Mouse (Mus musculus): ENCODE results near the gene Yars2.
A peak's percentile ranks its signal among the peaks of the same experiment; 100 is the strongest.
"Not testable (repeated sequence)": the region's sequence is repeated elsewhere in the genome, so short reads cannot be mapped to it uniquely, and the experiment has no call there.

Yars2 gene

GRCm38 (mm10) chr16:16302369-16303137 is at the start of gene Yars2:
Yars2 (plus strand) TSS chr16:16302965.
- peak; percentile 89 for DNase-seq (ENCODE audit: low read depth, low spot score)

GRCm38 (mm10) chr16:16253326-16254074 is 49.3 kb upstream of the Yars2 start:
- DNase-seq (ENCODE audit: low read depth, low spot score): no peak

- no peak for DNase-seq (ENCODE audit: low read depth, low spot score)
Measured at GRCm38 (mm10) chr16:16255217-16255616, 47.5 kb upstream of the Yars2 start.

GRCm38 (mm10) chr16:16255874-16256273 is 46.9 kb upstream of the Yars2 start:
- DNase-seq (ENCODE audit: low read depth, low spot score): no peak

- no peak for DNase-seq (ENCODE audit: low read depth, low spot score)
Measured at GRCm38 (mm10) chr16:16256672-16257071, 46.1 kb upstream of the Yars2 start.

- no peak for DNase-seq (ENCODE audit: low read depth, low spot score)
Measured at GRCm38 (mm10) chr16:16260882-16261281, 41.9 kb upstream of the Yars2 start.

- no peak for DNase-seq (ENCODE audit: low read depth, low spot score)
Measured at GRCm38 (mm10) chr16:16261481-16261880, 41.3 kb upstream of the Yars2 start.

- DNase-seq (ENCODE audit: low read depth, low spot score): no peak
Measured at GRCm38 (mm10) chr16:16262436-16262835, 40.3 kb upstream of the Yars2 start.

GRCm38 (mm10) chr16:16272978-16273377 is 29.8 kb upstream of the Yars2 start:
- no peak for DNase-seq (ENCODE audit: low read depth, low spot score)

GRCm38 (mm10) chr16:16273752-16274151 is 29.0 kb upstream of the Yars2 start:
- no peak for DNase-seq (ENCODE audit: low read depth, low spot score)

- DNase-seq (ENCODE audit: low read depth, low spot score): no peak
Measured at GRCm38 (mm10) chr16:16303138-16303827, 518 bp downstream of the Yars2 start.

GRCm38 (mm10) chr16:16303888-16304287 is 1.1 kb downstream of the Yars2 start:
- DNase-seq (ENCODE audit: low read depth, low spot score): no peak

GRCm38 (mm10) chr16:16311319-16311718 is 8.6 kb downstream of the Yars2 start:
- DNase-seq (ENCODE audit: low read depth, low spot score): no peak

GRCm38 (mm10) chr16:16325775-16326336 is 23.1 kb downstream of the Yars2 start:
- DNase-seq (ENCODE audit: low read depth, low spot score): no peak

- no peak for DNase-seq (ENCODE audit: low read depth, low spot score)
Measured at GRCm38 (mm10) chr16:16346420-16346819, 43.7 kb downstream of the Yars2 start.

GRCm38 (mm10) chr16:16357908-16358307 is 55.1 kb downstream of the Yars2 start:
- DNase-seq (ENCODE audit: low read depth, low spot score): no peak

GRCm38 (mm10) chr16:16358481-16359100 is 55.8 kb downstream of the Yars2 start, which contains the start of gene Dnm1l:
Dnm1l (minus strand) TSS chr16:16358959.
- DNase-seq (ENCODE audit: low read depth, low spot score): peak; percentile 82

GRCm38 (mm10) chr16:16359101-16359482 is 56.3 kb downstream of the Yars2 start:
- DNase-seq (ENCODE audit: low read depth, low spot score): not testable (repeated sequence)

All from embryo, embryonic 11.5 days (tissue).